Mouse (Mus musculus) hindbrain, embryonic 12.5 days (tissue): ENCODE measurements at regions not wholly inside any gene's neighbourhood (a gene's known extent, or its start where the extent isn't known, plus 50 kb on each side); places are given as distances from the start of the nearest gene placed in this dataset.

Experiments used
- ATAC-seq: fragments of 200-750 bp; cut with Nextera tagmentation; 2 replicates; pipeline ENCODE4 v1.8.0; 2017; ENCODE audit warnings: moderate TSS enrichment; ENCODE audit not compliant: low FRiP score
- H3K27ac ChIP-seq: fragments of 300-500 bp; sonication (generic); 2 replicates; pipeline ENCODE4 v1.5.1; 2016; ENCODE audit warnings: mild to moderate bottlenecking
- H3K27me3 ChIP-seq: fragments of 300-500 bp; sonication (generic); 2 replicates; pipeline ENCODE4 v1.6.1; 2016; ENCODE audit warnings: mild to moderate bottlenecking
- H3K36me3 ChIP-seq: fragments of 300-500 bp; sonication (generic); 2 replicates; pipeline ENCODE4 v1.6.1; 2016; ENCODE audit warnings: mild to moderate bottlenecking
- H3K4me1 ChIP-seq: fragments of 300-500 bp; sonication (generic); 2 replicates; pipeline ENCODE4 v1.6.1; 2016
- H3K4me2 ChIP-seq: fragments of 300-500 bp; sonication (generic); replicated peaks from 2 replicates; pipeline ENCODE4 v1.6.1; 2016; ENCODE audit warnings: mild to moderate bottlenecking
- H3K4me3 ChIP-seq: fragments of 300-500 bp; sonication (generic); 2 replicates; pipeline ENCODE4 v1.5.1; 2016; ENCODE audit warnings: mild to moderate bottlenecking
- H3K9ac ChIP-seq: fragments of 300-500 bp; sonication (generic); 2 replicates; pipeline ENCODE4 v1.6.1; 2016; ENCODE audit warnings: mild to moderate bottlenecking, moderate library complexity
- H3K9me3 ChIP-seq: fragments of 300-500 bp; sonication (generic); replicated peaks from 2 replicates; pipeline ENCODE4 v1.6.1; 2016; ENCODE audit warnings: mild to moderate bottlenecking
- WGBS: fragments of 180-500 bp; shearing (Covaris S2); methylation state at CpG from one replicate; pipeline ENCODE4 v1.1.7; 2016; 5-methylcytosine and 5-hydroxymethylcytosine counted together

DNA sequence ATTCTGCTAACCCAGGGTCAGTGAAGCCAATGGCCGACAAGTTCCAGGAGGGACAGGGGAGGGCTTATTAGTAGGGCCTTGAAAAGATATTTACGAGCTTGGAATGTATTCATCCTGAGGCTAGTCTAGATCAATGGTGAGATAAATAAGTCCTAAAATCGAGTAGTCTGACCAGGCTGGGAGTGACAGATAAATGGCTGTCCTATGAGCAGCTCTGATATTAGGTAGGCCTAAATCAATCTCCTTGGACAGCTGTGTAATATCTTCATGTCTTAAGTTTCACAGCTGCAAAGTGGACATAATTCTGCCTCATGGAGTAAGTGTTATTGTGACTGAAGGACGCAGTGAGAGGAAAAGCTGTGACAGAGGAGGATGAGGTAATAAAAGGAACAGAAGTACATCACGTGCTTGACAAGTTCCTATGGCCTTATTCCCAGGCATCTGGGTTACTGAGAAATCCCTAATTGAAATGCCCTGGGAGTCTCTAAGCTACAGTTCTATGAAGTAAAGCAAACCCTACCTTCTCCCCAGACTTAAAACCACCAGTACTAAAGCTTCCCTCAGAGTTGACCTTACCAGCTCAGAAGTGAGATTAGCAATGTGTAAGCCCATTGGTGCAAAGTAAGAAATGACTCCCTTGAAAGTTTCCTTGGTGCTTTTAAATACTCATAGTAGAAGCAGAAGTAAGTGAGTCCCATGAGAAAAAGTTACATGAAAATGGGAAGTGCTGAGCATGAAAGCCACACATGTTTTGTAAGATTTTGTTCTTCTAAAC is 123.3 kb upstream of the Itga4 start:
- 80% methylated on average over 5 of the region's 5 CpGs for WGBS
- Histone ChIP-seq H3K4me1 (no peaks in the 10 kb centered on the region), H3K9me3 (no peaks in the 10 kb centered on the region), H3K36me3 (no peaks in the 10 kb centered on the region), H3K4me3 (no peak overlapping the region), H3K27ac (no peak overlapping the region), H3K27me3 (no peaks in the 10 kb centered on the region), H3K4me2 (no peak overlapping the region), H3K9ac (no peak overlapping the region)
- ATAC-seq: no peak

DNA sequence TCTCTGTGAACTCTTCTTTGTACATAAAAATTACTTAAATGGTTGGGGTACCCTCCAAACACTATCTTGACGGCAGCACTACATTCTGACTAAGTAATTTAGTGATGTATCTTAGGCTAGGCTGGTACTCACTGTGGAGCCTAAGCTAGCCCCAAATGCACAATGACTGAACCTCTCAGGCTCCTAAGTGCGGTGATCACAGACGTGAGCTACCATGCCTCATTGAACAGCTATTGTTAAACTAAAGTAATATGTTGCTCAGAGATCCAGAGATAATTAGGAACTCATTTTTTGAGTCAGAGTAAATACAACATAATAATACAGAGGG is 122.7 kb upstream of the Itga4 start:
- H3K4me1 ChIP-seq: no peaks in the 10 kb centered on the region
- no peak overlapping the region for H3K27ac ChIP-seq
- ATAC-seq: no peak
- no peaks in the 10 kb centered on the region for H3K36me3 ChIP-seq
- no peak overlapping the region for H3K4me2 ChIP-seq
- H3K27me3 ChIP-seq: no peaks in the 10 kb centered on the region
- no peak overlapping the region for H3K4me3 ChIP-seq
- 66% methylated on average over 3 of the region's 3 CpGs for WGBS
- H3K9me3 ChIP-seq: no peaks in the 10 kb centered on the region
- H3K9ac ChIP-seq: no peak overlapping the region

DNA sequence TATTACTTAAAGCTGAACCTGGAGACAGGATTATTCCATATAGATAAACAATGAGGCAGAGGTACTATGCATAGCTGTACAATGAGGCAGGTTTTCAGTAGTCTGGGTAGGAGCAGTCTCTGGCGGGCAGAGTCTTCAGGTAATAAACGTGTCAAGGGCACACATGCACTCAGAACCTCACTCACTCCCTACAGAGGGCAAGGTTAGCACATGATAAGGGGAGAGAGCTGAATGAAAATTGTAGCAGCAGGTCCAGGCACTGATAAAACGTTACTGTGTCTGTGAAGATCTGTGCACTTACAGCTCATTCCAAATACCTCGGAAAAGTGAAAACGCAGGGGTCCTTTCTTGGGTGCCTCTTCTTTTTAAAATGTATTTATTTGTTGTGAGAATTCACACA is 120.9 kb upstream of the Itga4 start:
- Histone ChIP-seq H3K9me3 (no peaks in the 10 kb centered on the region), H3K27ac (no peak overlapping the region), H3K4me3 (no peak overlapping the region), H3K4me2 (no peak overlapping the region), H3K27me3 (no peaks in the 10 kb centered on the region), H3K4me1 (no peaks in the 10 kb centered on the region), H3K9ac (no peak overlapping the region), H3K36me3 (no peaks in the 10 kb centered on the region)
- WGBS: 86% methylated on average over 5 of the region's 5 CpGs
- ATAC-seq: no peak

DNA sequence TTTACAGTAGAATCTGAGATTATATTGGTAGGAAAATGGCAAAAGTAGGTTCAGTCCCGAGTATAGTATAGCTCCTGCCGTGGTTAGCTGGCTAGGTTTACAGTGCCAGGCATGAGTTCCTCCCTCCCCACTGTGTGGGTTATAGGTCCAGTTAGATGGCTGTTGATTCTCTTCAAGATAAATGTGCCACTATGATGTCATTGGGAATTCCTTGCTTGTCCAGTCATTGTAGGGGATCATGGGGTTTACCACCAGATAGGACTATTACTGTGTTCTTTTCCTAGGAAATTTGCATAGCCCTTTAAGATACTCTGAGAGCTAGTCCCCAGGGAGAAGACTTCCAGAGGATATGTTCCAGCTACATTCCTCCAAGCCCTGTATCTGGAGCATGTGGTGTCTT is 119.2 kb upstream of the Itga4 start:
- 74% methylated on average over 2 of the region's 2 CpGs for WGBS
- H3K36me3 ChIP-seq: no peaks in the 10 kb centered on the region
- H3K27ac ChIP-seq: no peak overlapping the region
- H3K4me2 ChIP-seq: no peak overlapping the region
- no peaks in the 10 kb centered on the region for H3K9me3 ChIP-seq
- no peak for ATAC-seq
- no peak overlapping the region for H3K4me3 ChIP-seq
- no peaks in the 10 kb centered on the region for H3K4me1 ChIP-seq
- no peaks in the 10 kb centered on the region for H3K27me3 ChIP-seq
- H3K9ac ChIP-seq: no peak overlapping the region

- no peak overlapping the region for H3K4me3 ChIP-seq
- no peak overlapping the region for H3K9ac ChIP-seq
- H3K4me2 ChIP-seq: no peak overlapping the region
- H3K36me3 ChIP-seq: no peaks in the 10 kb centered on the region
- no peaks in the 10 kb centered on the region for H3K9me3 ChIP-seq
- no peak overlapping the region for H3K27ac ChIP-seq
- no peaks in the 10 kb centered on the region for H3K27me3 ChIP-seq
- no peak for ATAC-seq
- no peaks in the 10 kb centered on the region for H3K4me1 ChIP-seq
- 89% methylated on average over 12 of the region's 12 CpGs for WGBS
Observed at GRCm38 (mm10) chr2:79136619-79137458, 118.4 kb upstream of the Itga4 start.

DNA sequence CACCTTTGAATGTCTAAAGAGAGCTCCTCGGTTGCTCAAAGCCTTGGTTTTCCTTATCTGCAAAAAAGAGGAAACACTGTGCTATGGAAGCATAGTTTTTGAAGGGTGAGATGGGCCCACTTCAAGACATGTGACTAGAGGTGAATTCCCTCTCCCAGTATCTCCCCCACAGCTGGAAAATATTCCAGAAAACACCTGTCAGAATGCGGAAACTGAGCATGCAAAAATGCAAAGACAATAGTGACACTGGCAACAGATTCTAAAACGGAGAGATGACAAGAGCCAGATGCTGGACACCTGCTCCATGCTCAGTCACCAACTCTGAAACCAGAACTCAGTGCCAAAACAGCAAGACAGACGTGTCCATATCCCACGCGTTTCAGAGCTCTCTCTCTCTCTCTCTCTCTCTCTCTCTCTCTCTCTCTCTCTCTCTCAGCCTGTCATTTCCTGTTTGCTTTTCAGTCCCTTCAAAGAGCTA is 117.5 kb upstream of the Itga4 start:
- H3K4me2 ChIP-seq: no peak overlapping the region
- H3K4me3 ChIP-seq: no peak overlapping the region
- no peak overlapping the region for H3K9ac ChIP-seq
- no peaks in the 10 kb centered on the region for H3K36me3 ChIP-seq
- H3K4me1 ChIP-seq: no peaks in the 10 kb centered on the region
- no peak overlapping the region for H3K27ac ChIP-seq
- WGBS: 73% methylated on average over 6 of the region's 6 CpGs
- H3K9me3 ChIP-seq: no peaks in the 10 kb centered on the region
- H3K27me3 ChIP-seq: no peaks in the 10 kb centered on the region
- ATAC-seq: no peak

DNA sequence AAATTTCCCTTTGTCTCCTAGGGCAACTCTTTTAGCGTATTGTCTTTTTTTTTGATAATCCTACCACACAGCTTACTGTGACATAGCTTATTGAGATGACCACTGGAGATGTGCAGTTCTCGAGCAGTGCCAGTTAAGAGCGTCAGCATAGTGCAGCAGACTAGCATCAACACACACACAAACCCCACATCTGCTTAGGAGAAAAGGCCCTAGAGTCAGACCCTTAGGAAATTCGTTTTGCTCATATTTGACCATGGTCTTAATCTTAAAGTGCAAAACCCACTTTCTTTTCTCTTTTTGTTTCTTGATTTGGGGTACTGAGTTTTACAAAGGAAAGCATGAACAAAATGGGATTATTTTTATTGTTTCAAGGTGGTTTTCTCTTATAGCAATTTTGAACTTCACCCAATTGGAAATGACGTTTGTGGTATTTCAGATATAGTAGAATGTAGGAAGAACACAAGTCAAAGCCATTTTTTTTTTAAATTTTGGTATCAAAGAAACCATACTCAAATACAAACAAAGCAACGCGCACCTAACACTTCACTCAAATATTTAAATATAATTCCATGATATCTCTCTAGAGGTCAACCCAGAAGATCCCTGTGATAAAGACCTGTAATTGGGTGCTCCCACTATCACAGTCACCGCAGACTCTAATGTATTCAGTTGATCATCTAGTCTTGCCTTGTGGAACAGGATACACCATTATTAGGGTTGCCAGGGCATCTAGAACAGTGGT is 116.7 kb upstream of the Itga4 start:
- Histone ChIP-seq H3K9ac (no peak overlapping the region), H3K9me3 (no peaks in the 10 kb centered on the region), H3K27me3 (no peaks in the 10 kb centered on the region), H3K27ac (no peak overlapping the region), H3K36me3 (no peaks in the 10 kb centered on the region), H3K4me2 (no peak overlapping the region), H3K4me1 (no peaks in the 10 kb centered on the region), H3K4me3 (no peak overlapping the region)
- 89% methylated on average over 8 of the region's 8 CpGs for WGBS
- no peak for ATAC-seq

GRCm38 (mm10) chr2:79141961-79142360 is 113.3 kb upstream of the Itga4 start:
- Histone ChIP-seq H3K9ac (no peak overlapping the region), H3K27ac (no peak overlapping the region), H3K36me3 (no peaks in the 10 kb centered on the region), H3K27me3 (no peaks in the 10 kb centered on the region), H3K4me1 (no peaks in the 10 kb centered on the region), H3K4me3 (no peak overlapping the region), H3K4me2 (no peak overlapping the region), H3K9me3 (no peaks in the 10 kb centered on the region)
- no peak for ATAC-seq
- WGBS: 79% methylated on average over 7 of the region's 7 CpGs

DNA sequence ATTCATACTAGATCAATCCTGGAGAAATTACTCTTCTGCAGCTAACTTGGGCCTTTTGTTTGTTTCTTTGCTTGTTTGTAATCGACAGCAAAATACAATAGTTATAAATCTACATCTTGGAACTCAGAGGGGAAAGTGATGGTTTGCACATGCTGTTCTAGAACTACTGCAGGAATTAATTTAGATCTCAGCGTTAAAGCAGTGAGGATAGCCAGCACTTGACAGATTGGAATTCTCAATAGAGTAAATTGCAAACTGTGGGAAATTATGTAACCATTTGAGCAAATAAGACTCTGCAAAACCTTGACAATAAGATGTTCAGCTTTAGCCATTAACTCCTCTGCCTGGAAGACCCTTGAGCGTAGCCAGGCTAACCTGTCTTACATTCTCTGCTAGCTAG is 112.0 kb upstream of the Itga4 start:
- no peaks in the 10 kb centered on the region for H3K9me3 ChIP-seq
- no peaks in the 10 kb centered on the region for H3K4me1 ChIP-seq
- no peak overlapping the region for H3K9ac ChIP-seq
- 89% methylated on average over 3 of the region's 3 CpGs for WGBS
- H3K4me2 ChIP-seq: no peak overlapping the region
- H3K4me3 ChIP-seq: no peak overlapping the region
- ATAC-seq: no peak
- no peak overlapping the region for H3K27ac ChIP-seq
- no peaks in the 10 kb centered on the region for H3K36me3 ChIP-seq
- no peaks in the 10 kb centered on the region for H3K27me3 ChIP-seq

GRCm38 (mm10) chr2:79145897-79146296 is 109.3 kb upstream of the Itga4 start:
- Histone ChIP-seq H3K27me3 (no peaks in the 10 kb centered on the region), H3K27ac (no peak overlapping the region), H3K36me3 (no peaks in the 10 kb centered on the region), H3K9ac (no peak overlapping the region), H3K9me3 (no peaks in the 10 kb centered on the region), H3K4me2 (no peak overlapping the region), H3K4me3 (no peak overlapping the region), H3K4me1 (no peaks in the 10 kb centered on the region)
- no peak for ATAC-seq
- 61% methylated on average over 1 of the region's 1 CpGs for WGBS

DNA sequence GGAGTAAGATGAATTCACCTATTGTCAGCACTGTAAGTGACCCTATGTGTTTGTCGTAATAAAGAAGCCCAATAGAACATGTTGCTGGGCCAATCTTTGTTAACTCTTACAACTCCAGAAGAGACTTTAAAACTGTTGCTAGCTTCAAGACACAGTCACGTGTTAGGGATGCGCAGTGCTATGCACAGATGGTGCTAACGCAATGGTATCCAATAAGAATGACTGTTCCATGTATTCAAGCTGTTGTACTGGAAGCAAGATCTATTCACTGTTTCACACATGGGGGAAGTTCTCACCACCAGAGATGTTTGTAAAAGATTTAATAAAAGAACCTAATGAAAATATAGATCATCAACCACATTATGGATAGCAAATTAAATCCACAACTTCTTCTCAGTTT is 108.7 kb upstream of the Itga4 start:
- 89% methylated on average over 4 of the region's 4 CpGs for WGBS
- Histone ChIP-seq H3K9me3 (no peaks in the 10 kb centered on the region), H3K4me2 (no peak overlapping the region), H3K9ac (no peak overlapping the region), H3K27ac (no peak overlapping the region), H3K4me3 (no peak overlapping the region), H3K27me3 (no peaks in the 10 kb centered on the region), H3K36me3 (no peaks in the 10 kb centered on the region), H3K4me1 (no peaks in the 10 kb centered on the region)
- ATAC-seq: no peak

- no peaks in the 10 kb centered on the region for H3K9me3 ChIP-seq
- 78% methylated on average over 3 of the region's 3 CpGs for WGBS
- H3K27ac ChIP-seq: no peak overlapping the region
- H3K4me3 ChIP-seq: no peak overlapping the region
- no peak for ATAC-seq
- H3K9ac ChIP-seq: no peak overlapping the region
- no peak overlapping the region for H3K4me2 ChIP-seq
- no peaks in the 10 kb centered on the region for H3K36me3 ChIP-seq
- no peaks in the 10 kb centered on the region for H3K4me1 ChIP-seq
- no peaks in the 10 kb centered on the region for H3K27me3 ChIP-seq
Observed at GRCm38 (mm10) chr2:79149012-79149698, 106.1 kb upstream of the Itga4 start.
